Mouse (Mus musculus) heart, embryonic 14.5 days (tissue): Measurements from ENCODE around the gene Flywch2. TPM values are rescaled to one million over a fixed set of nuclear protein-coding genes. Genes with fewer than 3 reads are reported as not detected.
"Not testable (repeated sequence)": the region's sequence is repeated elsewhere in the genome, so short reads cannot be mapped to it uniquely, and the experiment has no call there.

Experiments
- ATAC-seq: fragments of 200-750 bp; cut with Nextera tagmentation; 2 replicates; pipeline ENCODE4 v1.8.0; 2017; ENCODE audit warnings: low read depth, moderate TSS enrichment; ENCODE audit not compliant: insufficient number of reproducible peaks, insufficient read depth, low FRiP score
- H3K27ac ChIP-seq, 2 experiments: fragments of 200-500 bp in 1 of 2; fragments of 300-500 bp in 1 of 2; sonication (generic) in 1 of 2; replicated peaks in 1 of 2; 2 replicates each; pipeline ENCODE4 v1.5.1; 2012 to 2014; ENCODE audit warnings: low read depth in 2 of 2, low read length in 2 of 2, control low read depth in 1 of 2, mild to moderate bottlenecking in 1 of 2, mixed read lengths in 1 of 2; ENCODE audit not compliant: control insufficient read depth in 1 of 2, insufficient read depth in 1 of 2
- H3K27me3 ChIP-seq: fragments of 300-500 bp; sonication (generic); 2 replicates; pipeline ENCODE4 v1.6.1; 2014; ENCODE audit warnings: mild to moderate bottlenecking, low read length, control low read depth; ENCODE audit not compliant: control insufficient read depth, insufficient read depth
- H3K36me3 ChIP-seq: fragments of 300-500 bp; sonication (generic); 2 replicates; pipeline ENCODE4 v1.6.1; 2014; ENCODE audit warnings: mild to moderate bottlenecking, control low read depth, low read length, mixed read lengths; ENCODE audit not compliant: control insufficient read depth, insufficient read depth
- H3K4me1 ChIP-seq, 2 experiments: fragments of 200-500 bp in 1 of 2; fragments of 300-500 bp in 1 of 2; sonication (generic) in 1 of 2; 2 replicates each; pipeline ENCODE4 v1.6.1; 2012 to 2014; ENCODE audit warnings: low read length in 2 of 2, control low read depth in 1 of 2, mixed read lengths in 1 of 2; ENCODE audit not compliant: control insufficient read depth in 2 of 2, insufficient read depth in 2 of 2
- H3K4me2 ChIP-seq: fragments of 300-500 bp; sonication (generic); 2 replicates; pipeline ENCODE4 v1.6.1; 2014; ENCODE audit warnings: mild to moderate bottlenecking, low read length
- H3K4me3 ChIP-seq, 2 experiments: fragments of 200-500 bp in 1 of 2; fragments of 300-500 bp in 1 of 2; sonication (generic) in 1 of 2; 2 replicates each; pipeline ENCODE4 v1.5.1; 2012 to 2014; ENCODE audit warnings: low read length in 2 of 2, mild to moderate bottlenecking in 2 of 2, control low read depth in 1 of 2, low read depth in 1 of 2, moderate library complexity in 1 of 2; ENCODE audit not compliant: control insufficient read depth in 1 of 2, insufficient read depth in 1 of 2
- H3K9ac ChIP-seq: fragments of 300-500 bp; sonication (generic); 2 replicates; pipeline ENCODE4 v1.6.1; 2014; ENCODE audit warnings: mild to moderate bottlenecking, low read length
- H3K9me3 ChIP-seq: fragments of 300-500 bp; sonication (generic); 2 replicates; pipeline ENCODE4 v1.6.1; 2016; ENCODE audit warnings: low read length, control low read depth; ENCODE audit not compliant: control insufficient read depth
- WGBS: fragments of 180-500 bp; shearing (Covaris S2); extraction: QIAGEN DNeasy Blood & Tissue Kit; methylation state at CpG from one replicate; pipeline ENCODE4 v1.1.7; 2014; 5-methylcytosine and 5-hydroxymethylcytosine counted together
- polyA plus RNA-seq: library from polyadenylated mRNA; unstranded; fragments of >200 nt; fragmentation: Nextera tagmentation; extraction: Ambion mirVana; gene quantifications from 2 replicates; pipeline ENCODE4 v1.2.1, GENCODE M21; 2014

The Flywch2 gene
- polyA plus RNA-seq, 1 experiment from 2014 or later: 5.1 TPM

- Histone ChIP-seq H3K4me2 (no peak overlapping the region), H3K4me1 (no peaks in the 10 kb centered on the region), H3K4me3 (no peak overlapping the region), H3K9ac (no peak overlapping the region), H3K9me3 (no peaks in the 10 kb centered on the region), H3K27ac (no peak overlapping the region), H3K27me3 (no peaks in the 10 kb centered on the region), H3K36me3 (no peaks in the 10 kb centered on the region)
- 73% methylated on average over 10 of the region's 10 CpGs for WGBS
- ATAC-seq: no peak
Measured at GRCm38 (mm10) chr17:23776216-23776615, 9.7 kb downstream of the Flywch2 start.

GRCm38 (mm10) chr17:23774090-23774489 is 11.8 kb downstream of the Flywch2 start:
- peaks cover 3 to 9% of the 10 kb centered on the region in 2 experiments; a peak in 3 of 4 replicates for H3K4me1 ChIP-seq
- no peaks in the 10 kb centered on the region for H3K27me3 ChIP-seq
- H3K9ac ChIP-seq: no peak overlapping the region
- H3K9me3 ChIP-seq: no peaks in the 10 kb centered on the region
- H3K36me3 ChIP-seq: no peaks in the 10 kb centered on the region
- no peak overlapping the region for H3K4me3 ChIP-seq
- H3K27ac ChIP-seq: no peak overlapping the region
- 0 out of 2 replicates have a peak, but pooled peaks have one; percentile 26 for ATAC-seq
- no peak overlapping the region for H3K4me2 ChIP-seq
- 7% methylated on average over 12 of the region's 12 CpGs for WGBS

- Histone ChIP-seq H3K9me3 (no peaks in the 10 kb centered on the region), H3K4me2 (no peak overlapping the region), H3K4me3 (no peak overlapping the region), H3K36me3 (peaks cover 4% of the 10 kb centered on the region; the same call in 1 of the 2 replicates), H3K27ac (no peak overlapping the region), H3K27me3 (no peaks in the 10 kb centered on the region), H3K4me1 (peaks cover 3 to 9% of the 10 kb centered on the region in 2 experiments; a peak in 3 of 4 replicates), H3K9ac (no peak overlapping the region)
- ATAC-seq: no peak
- 70% methylated on average over 6 of the region's 6 CpGs for WGBS
Measured at GRCm38 (mm10) chr17:23773676-23774075, 12.2 kb downstream of the Flywch2 start.

GRCm38 (mm10) chr17:23772219-23772556 is 13.7 kb downstream of the Flywch2 start:
- not testable (repeated sequence) for H3K36me3 ChIP-seq, H3K9ac ChIP-seq, ATAC-seq, H3K4me1 ChIP-seq, H3K27me3 ChIP-seq, H3K27ac ChIP-seq, H3K4me3 ChIP-seq, H3K9me3 ChIP-seq
- H3K4me2 ChIP-seq: peak overlapping the region; percentile 36; the same call in 1 of the 2 replicates
- 81% methylated on average over 2 of the region's 2 CpGs for WGBS

- H3K4me1 ChIP-seq: peaks cover 3 to 9% of the 10 kb centered on the region in 2 experiments; a peak in 3 of 4 replicates
- H3K27me3 ChIP-seq: no peaks in the 10 kb centered on the region
- peaks cover 8% of the 10 kb centered on the region; the same call in 1 of the 2 replicates for H3K36me3 ChIP-seq
- peak within 1 kb of the TSS; percentile 74 to 76 for H3K27ac ChIP-seq
- peak within 1 kb of the TSS; percentile 84 for H3K4me2 ChIP-seq
- H3K9ac ChIP-seq: peak within 1 kb of the TSS; percentile 85
- no peaks in the 10 kb centered on the region for H3K9me3 ChIP-seq
- ATAC-seq: peak; percentile 97
- H3K4me3 ChIP-seq: peak within 1 kb of the TSS; percentile 68 to 95
- WGBS: 4% methylated on average over 58 of the region's 58 CpGs
Measured at GRCm38 (mm10) chr17:23771284-23772218, 14.3 kb downstream of the Flywch2 start, which contains the start of gene Flywch1. Gene Flywch1, minus strand, starts transcription at chr17:23771602.

- ATAC-seq: peak; percentile 6; the same call in 1 of the 2 replicates
- Histone ChIP-seq H3K27me3 (no peaks in the 10 kb centered on the region), H3K4me2 (peak overlapping the region; percentile 84), H3K36me3 (peaks cover 8% of the 10 kb centered on the region; the same call in 1 of the 2 replicates), H3K9me3 (no peaks in the 10 kb centered on the region), H3K4me1 (peaks cover 3 to 9% of the 10 kb centered on the region in 2 experiments; a peak in 3 of 4 replicates), H3K4me3 (peak overlapping the region; percentile 68 to 95), H3K27ac (peak overlapping the region; percentile 74 to 76), H3K9ac (peak overlapping the region; percentile 85)
- 1% methylated on average over 18 of the region's 19 CpGs for WGBS
Measured at GRCm38 (mm10) chr17:23770896-23771283, 15.0 kb downstream of the Flywch2 start.

- ATAC-seq: no peak
- peak overlapping the region; percentile 85 for H3K9ac ChIP-seq
- H3K27me3 ChIP-seq: no peaks in the 10 kb centered on the region
- H3K4me2 ChIP-seq: peak overlapping the region; percentile 84
- H3K36me3 ChIP-seq: peaks cover 8% of the 10 kb centered on the region; the same call in 1 of the 2 replicates
- no peaks in the 10 kb centered on the region for H3K9me3 ChIP-seq
- peak overlapping the region; percentile 74 to 76; a peak in 3 of 4 replicates for H3K27ac ChIP-seq
- peak overlapping the region; percentile 68 to 95; a peak in 3 of 4 replicates for H3K4me3 ChIP-seq
- H3K4me1 ChIP-seq: peaks cover 3 to 9% of the 10 kb centered on the region in 2 experiments; a peak in 3 of 4 replicates
- 11% methylated on average over 2 of the region's 2 CpGs for WGBS
Measured at GRCm38 (mm10) chr17:23770493-23770892, 15.4 kb downstream of the Flywch2 start.
